Mouse (Mus musculus) stomach, postnatal 0 days (tissue): ENCODE measurements around the gene Capn9. TPM values are rescaled to one million over a fixed set of nuclear protein-coding genes. Genes with fewer than 3 reads are reported as not detected.

ENCODE experiments used
- ATAC-seq: fragments of 200-750 bp; cut with Nextera tagmentation; 2 replicates; pipeline ENCODE4 v1.8.0; 2017; ENCODE audit not compliant: low FRiP score, low TSS enrichment
- DNase-seq: peaks from one replicate; pipeline ENCODE4 v3.0.0-alpha.2; 2016; ENCODE audit warnings: low spot score
- H3K27ac ChIP-seq: fragments of 300-500 bp; sonication (generic); replicated peaks from 2 replicates; pipeline ENCODE4 v1.5.1; 2014; ENCODE audit warnings: mild to moderate bottlenecking, control low read depth
- H3K27me3 ChIP-seq: fragments of 300-500 bp; sonication (generic); 2 replicates; pipeline ENCODE4 v1.6.1; 2014; ENCODE audit warnings: low read length; ENCODE audit not compliant: control insufficient read depth, insufficient read depth
- H3K36me3 ChIP-seq: fragments of 300-500 bp; sonication (generic); 2 replicates; pipeline ENCODE4 v1.6.1; 2014; ENCODE audit warnings: low read length, mixed read lengths; ENCODE audit not compliant: control insufficient read depth, insufficient read depth
- H3K4me1 ChIP-seq: fragments of 300-500 bp; sonication (generic); replicated peaks from 2 replicates; pipeline ENCODE4 v1.6.1; 2014; ENCODE audit warnings: antibody characterized with exemption; ENCODE audit not compliant: control insufficient read depth, insufficient read depth
- H3K4me2 ChIP-seq: fragments of 300-500 bp; sonication (generic); replicated peaks from 2 replicates; pipeline ENCODE4 v1.6.1; 2014; ENCODE audit warnings: low read depth, mild to moderate bottlenecking, control low read depth, moderate library complexity
- H3K4me3 ChIP-seq: fragments of 300-500 bp; sonication (generic); 2 replicates; pipeline ENCODE4 v1.5.1; 2014; ENCODE audit warnings: low read depth, low read length, control low read depth
- H3K9ac ChIP-seq: fragments of 300-500 bp; sonication (generic); 2 replicates; pipeline ENCODE4 v1.6.1; 2014; ENCODE audit warnings: mild to moderate bottlenecking, low read length, control low read depth, mixed read lengths
- H3K9me3 ChIP-seq: fragments of 300-500 bp; sonication (generic); 2 replicates; pipeline ENCODE4 v1.6.1; 2016; ENCODE audit warnings: low read length; ENCODE audit not compliant: control insufficient read depth
- CTCF ChIP-seq: IDR thresholded peaks from 2 replicates; pipeline ENCODE4 v1.5.1; 2016; ENCODE audit warnings: antibody characterized with exemption, low read depth, mild to moderate bottlenecking, moderate library complexity
- EP300 ChIP-seq: optimal IDR thresholded peaks from 2 replicates; pipeline ENCODE3; 2016; ENCODE audit warnings: antibody characterized with exemption
- WGBS: fragments of 180-500 bp; shearing (Covaris S2); extraction: QIAGEN DNeasy Blood & Tissue Kit; methylation state at CpG from one replicate; pipeline ENCODE4 v1.1.7; 2014; 5-methylcytosine and 5-hydroxymethylcytosine counted together
- polyA plus RNA-seq: library from polyadenylated mRNA; unstranded; fragments of >200 nt; fragmentation: Nextera tagmentation; extraction: Ambion mirVana; gene quantifications from 2 replicates; pipeline ENCODE4 v1.2.1, GENCODE M21; 2015

Capn9 gene
- polyA plus RNA-seq, 1 experiment from 2014 or later = 12.8 TPM

- no peaks in the 10 kb centered on the region for H3K27me3 ChIP-seq
- DNase-seq = peak; percentile 33
- WGBS = 8% methylated on average over 4 of the region's 4 CpGs
- peak; percentile 44; the same call in 1 of the 2 replicates for ATAC-seq
- peaks cover 9% of the 10 kb centered on the region for H3K4me1 ChIP-seq
- no peak overlapping the region for H3K9ac ChIP-seq
- H3K27ac ChIP-seq = peak overlapping the region; percentile 77
- H3K9me3 ChIP-seq = no peaks in the 10 kb centered on the region
- TF ChIP-seq CTCF (no peak), EP300 (no peak)
- H3K4me2 ChIP-seq = no peak overlapping the region
- no peak overlapping the region for H3K4me3 ChIP-seq
- no peaks in the 10 kb centered on the region for H3K36me3 ChIP-seq
Measured at GRCm38 (mm10) chr8:124652546-124652945, 76.6 kb downstream of the Capn9 start.

- Histone ChIP-seq H3K27me3 (no peaks in the 10 kb centered on the region), H3K9ac (no peak overlapping the region), H3K9me3 (no peaks in the 10 kb centered on the region), H3K4me2 (no peak overlapping the region), H3K4me3 (no peak overlapping the region), H3K36me3 (no peaks in the 10 kb centered on the region), H3K4me1 (peaks cover 12% of the 10 kb centered on the region), H3K27ac (peak overlapping the region; percentile 77)
- WGBS = 58% methylated on average over 28 of the region's 28 CpGs
- no peak for ATAC-seq
- TF ChIP-seq CTCF (no peak), EP300 (no peak)
- DNase-seq = no peak
Measured at GRCm38 (mm10) chr8:124653568-124654475, 77.9 kb downstream of the Capn9 start.

DNA sequence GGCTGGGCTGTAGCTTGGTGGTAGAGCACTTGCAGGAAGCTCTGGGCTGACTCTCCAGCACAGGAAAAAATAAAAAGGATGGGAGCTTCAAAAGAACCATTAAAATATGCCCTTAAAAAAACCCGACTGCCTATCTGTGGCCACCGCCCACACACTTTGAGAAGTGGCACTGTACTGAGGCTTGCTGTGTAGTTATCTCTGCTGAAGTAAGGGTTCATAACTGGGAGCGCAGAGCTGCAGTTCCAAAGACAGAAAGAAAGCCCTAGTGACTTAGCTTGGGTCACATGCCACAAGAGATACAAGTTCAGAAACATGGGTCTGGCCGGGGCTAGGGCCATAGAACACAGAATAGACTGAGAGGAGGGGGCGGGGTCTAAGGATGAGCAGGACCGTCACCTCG is 82.0 kb downstream of the Capn9 start:
- Histone ChIP-seq H3K4me3 (no peak overlapping the region), H3K36me3 (no peaks in the 10 kb centered on the region), H3K4me1 (peaks cover 13% of the 10 kb centered on the region), H3K27me3 (no peaks in the 10 kb centered on the region), H3K4me2 (no peak overlapping the region), H3K27ac (0 out of 2 replicates have a peak overlapping the region, but pooled peaks have one; percentile 1), H3K9me3 (no peaks in the 10 kb centered on the region), H3K9ac (no peak overlapping the region)
- whole genome bisulfite sequencing = 70% methylated on average over 7 of the region's 7 CpGs
- TF ChIP-seq CTCF (no peak), EP300 (no peak)
- no peak for DNase-seq
- no peak for ATAC-seq

- H3K9me3 ChIP-seq = no peaks in the 10 kb centered on the region
- peak; percentile 81 for DNase-seq
- H3K36me3 ChIP-seq = no peaks in the 10 kb centered on the region
- no peak overlapping the region for H3K4me2 ChIP-seq
- 0 out of 2 replicates have a peak overlapping the region, but pooled peaks have one; percentile 40 for H3K27ac ChIP-seq
- peaks cover 11% of the 10 kb centered on the region for H3K4me1 ChIP-seq
- TF ChIP-seq EP300 = no peak
- TF ChIP-seq CTCF = no peak
- no peak overlapping the region for H3K9ac ChIP-seq
- no peak overlapping the region for H3K4me3 ChIP-seq
- H3K27me3 ChIP-seq = no peaks in the 10 kb centered on the region
- WGBS = 16% methylated on average over 2 of the region's 2 CpGs
- ATAC-seq = peak; percentile 48
Measured at GRCm38 (mm10) chr8:124658415-124658814, 82.5 kb downstream of the Capn9 start.

GRCm38 (mm10) chr8:124661781-124662180 is 85.9 kb downstream of the Capn9 start:
- Histone ChIP-seq H3K36me3 (no peaks in the 10 kb centered on the region), H3K4me2 (peak overlapping the region; percentile 77), H3K27ac (peak overlapping the region; percentile 93), H3K27me3 (no peaks in the 10 kb centered on the region), H3K4me1 (peaks cover 11% of the 10 kb centered on the region), H3K9ac (peak overlapping the region; percentile 94), H3K4me3 (peak overlapping the region; percentile 86), H3K9me3 (no peaks in the 10 kb centered on the region)
- DNase-seq (no peak), ATAC-seq (no peak)
- TF ChIP-seq CTCF = no peak
- no peak for TF ChIP-seq EP300
- WGBS = 14% methylated on average over 9 of the region's 9 CpGs

- Histone ChIP-seq H3K4me1 (peaks cover 11% of the 10 kb centered on the region), H3K9me3 (no peaks in the 10 kb centered on the region), H3K27ac (peak overlapping the region; percentile 93), H3K27me3 (no peaks in the 10 kb centered on the region), H3K36me3 (no peaks in the 10 kb centered on the region), H3K4me2 (peak overlapping the region; percentile 77), H3K9ac (peak overlapping the region; percentile 94), H3K4me3 (peak overlapping the region; percentile 86)
- DNase-seq = no peak
- WGBS = under 1% methylated on average over 38 of the region's 49 CpGs
- ATAC-seq = peak; percentile 40
- no peak for TF ChIP-seq EP300
Measured at GRCm38 (mm10) chr8:124662446-124663111, 86.7 kb downstream of the Capn9 start.
